Mouse (Mus musculus) megakaryocyte-erythroid progenitor cell, adult 5-6 weeks (primary cell): ENCODE data around the gene Lmnb2. TPM values are rescaled to one million over a fixed set of nuclear protein-coding genes. Genes with fewer than 3 reads are reported as not detected.
A peak's percentile ranks its signal among the peaks of the same experiment; 100 is the strongest.

ENCODE experiments used
- ATAC-seq: replicated peaks from 2 replicates; pipeline ENCODE4 v1.8.0; 2016; ENCODE audit warnings: mild to moderate bottlenecking, inconsistent platforms; ENCODE audit not compliant: severe bottlenecking, poor library complexity, low FRiP score, low TSS enrichment
- total RNA-seq, 2 experiments: library from RNA; stranded (forward) in 1 of 2; stranded (reverse) in 1 of 2; fragments of 200-1000, 215-1000 nt in 1 of 2; fragments of >200 nt in 1 of 2; fragmentation: Nextera tagmentation in 1 of 2; gene quantifications; 2 replicates each; pipeline ENCODE4 v1.2.3; 2014 to 2017

Lmnb2 gene
- total RNA-seq, 2 experiments from 2014 or later: 24.0 to 24.4 TPM

- no peak for ATAC-seq
Measured at GRCm38 (mm10) chr10:80870993-80871392, 47.1 kb downstream of the Lmnb2 start.

DNA sequence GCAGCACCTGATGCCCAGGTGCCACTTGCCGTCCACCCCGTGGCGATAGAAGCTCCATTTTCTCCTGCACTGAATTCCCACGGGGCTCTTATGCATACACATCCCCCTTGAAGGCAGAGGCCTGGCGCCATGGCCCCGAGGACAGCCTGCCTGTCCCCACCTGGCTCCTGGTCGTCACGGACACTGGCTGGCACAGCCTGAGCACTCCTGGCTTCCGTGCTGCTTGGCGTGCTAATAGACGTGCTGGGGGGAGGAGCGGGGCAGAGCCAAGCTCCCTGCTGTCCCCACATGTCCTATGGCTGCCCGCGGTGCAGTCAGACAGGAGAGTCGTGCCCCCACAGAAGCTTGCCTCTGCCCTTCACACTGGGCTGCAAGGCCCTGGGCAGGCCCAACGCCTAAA is 53.6 kb downstream of the Lmnb2 start:
- no peak for ATAC-seq

DNA sequence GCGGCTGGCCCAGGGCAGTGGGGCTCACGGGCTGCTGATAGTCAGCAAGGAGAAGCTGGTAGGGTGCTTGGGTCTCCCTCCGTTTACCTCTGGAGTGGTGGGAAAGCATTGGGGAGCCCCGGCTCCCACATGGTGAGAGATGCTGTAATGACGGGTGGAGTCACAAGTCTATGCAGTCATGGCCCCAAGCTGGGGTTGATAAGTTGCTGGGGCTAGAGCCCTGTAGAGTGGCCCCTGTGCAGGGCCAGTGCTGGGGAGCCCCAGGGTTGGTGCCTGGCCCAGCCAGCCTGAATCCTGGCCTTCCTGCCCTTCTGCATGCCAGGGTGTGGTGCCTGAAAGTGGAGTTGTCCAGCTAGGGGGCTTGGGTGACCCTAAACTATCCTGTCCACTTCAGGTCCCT is 55.7 kb downstream of the Lmnb2 start:
- no peak for ATAC-seq

GRCm38 (mm10) chr10:80858350-80858935 is 59.6 kb downstream of the Lmnb2 start:
- ATAC-seq: peak; percentile 69

- peak; percentile 31 for ATAC-seq
Measured at GRCm38 (mm10) chr10:80857848-80858247, 60.2 kb downstream of the Lmnb2 start.

- no peak for ATAC-seq
Measured at GRCm38 (mm10) chr10:80857386-80857785, 60.7 kb downstream of the Lmnb2 start.

DNA sequence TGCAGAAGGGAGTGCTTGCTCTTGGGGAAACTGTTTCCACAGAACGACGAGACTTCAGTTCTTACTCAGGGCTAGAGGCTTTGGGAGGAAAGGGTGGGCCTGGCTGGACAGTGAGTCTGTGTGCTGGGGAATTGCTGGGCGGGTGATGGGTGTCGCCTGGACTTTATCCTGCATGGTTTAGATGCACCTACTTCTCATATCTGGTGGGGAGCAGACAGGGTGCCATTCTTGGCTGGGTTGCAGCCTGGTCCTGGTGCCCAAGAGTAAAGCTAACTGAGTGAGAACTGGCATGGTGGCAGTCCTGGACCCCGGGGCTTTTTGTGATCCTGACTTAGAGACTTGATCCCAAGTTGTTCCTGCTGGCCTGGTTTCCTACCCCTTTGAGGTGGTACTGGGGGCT is 61.1 kb downstream of the Lmnb2 start:
- ATAC-seq: no peak

DNA sequence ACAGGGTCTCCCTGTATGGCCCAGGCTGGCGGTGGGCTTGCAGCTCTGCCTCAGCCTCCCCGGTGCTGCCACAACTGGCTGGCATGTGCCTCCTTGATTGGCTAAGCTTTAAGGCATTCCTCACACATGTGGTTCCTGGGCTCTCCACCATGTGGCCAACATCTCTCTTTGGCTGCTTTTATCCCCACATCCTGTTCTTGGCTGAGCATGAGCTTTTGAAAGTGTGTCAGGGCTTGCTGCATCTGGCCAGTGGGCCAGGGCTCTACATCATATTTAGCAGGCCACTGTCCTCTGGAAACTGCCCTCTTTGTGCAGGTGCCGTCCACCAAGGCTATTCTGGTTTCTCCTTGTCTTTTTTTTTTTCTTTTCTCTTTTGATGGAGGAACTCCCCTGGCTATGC is 61.8 kb downstream of the Lmnb2 start:
- peak; percentile 33 for ATAC-seq

DNA sequence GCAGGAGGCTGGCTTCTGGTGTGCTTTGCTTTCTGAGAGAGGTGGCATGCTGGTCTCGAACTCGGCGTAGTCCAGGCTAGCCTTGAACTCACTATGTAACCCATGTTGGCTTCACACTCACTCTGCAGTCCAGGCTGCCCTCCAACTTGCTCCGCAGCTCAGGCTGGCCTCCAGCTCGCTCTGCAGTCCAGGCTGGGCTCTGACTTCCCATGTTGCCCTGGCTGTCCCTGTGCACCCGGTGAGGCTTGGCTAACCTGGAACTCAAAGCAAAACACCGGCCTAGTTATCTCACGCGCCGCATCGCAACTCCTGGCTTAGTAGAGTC is 62.3 kb downstream of the Lmnb2 start:
- ATAC-seq: no peak

- ATAC-seq: peak; percentile 35; the same call in 1 of the 2 replicates
Measured at GRCm38 (mm10) chr10:80854913-80855748, 62.9 kb downstream of the Lmnb2 start, which contains the start of the genes Lsm7 and Sppl2b. Gene Lsm7, minus strand, starts transcription at chr10:80855209. Gene Sppl2b, plus strand, starts transcription at chr10:80855275.

Other genes with a start within 250 kb of the Lmnb2 start
- gene Mknk2, start 240.1 kb downstream of the Lmnb2 start, total RNA-seq (2014; fragmentation: Nextera tagmentation): 149 and 158 TPM in 2 replicates
- gene Mknk2, start 240.1 kb downstream of the Lmnb2 start, total RNA-seq (2017): 78.4 and 117 TPM in 2 replicates
- 22.8 and 29.1 TPM in 2 replicates for gene Mob3a, start 216.3 kb downstream of the Lmnb2 start, total RNA-seq (2014; fragmentation: Nextera tagmentation)
- 30.5 and 38.6 TPM in 2 replicates for gene Mob3a, start 216.3 kb downstream of the Lmnb2 start, total RNA-seq (2017)
- gene Izumo4, start 216.1 kb downstream of the Lmnb2 start, total RNA-seq (2014; fragmentation: Nextera tagmentation): 22.8 and 26.4 TPM in 2 replicates
- gene Izumo4, start 216.1 kb downstream of the Lmnb2 start, total RNA-seq (2017): 3.0 and 4.5 TPM in 2 replicates
- gene Ap3d1, start 176.0 kb downstream of the Lmnb2 start, total RNA-seq (2014; fragmentation: Nextera tagmentation): 54.1 and 79.5 TPM in 2 replicates
- gene Ap3d1, start 176.0 kb downstream of the Lmnb2 start, total RNA-seq (2017): 36.6 and 37.8 TPM in 2 replicates
- gene Dot1l, start 163.0 kb downstream of the Lmnb2 start, total RNA-seq (2014; fragmentation: Nextera tagmentation): 67.0 and 83.2 TPM in 2 replicates
- 9.9 and 14.0 TPM in 2 replicates for gene Dot1l, start 163.0 kb downstream of the Lmnb2 start, total RNA-seq (2017)
- gene Sf3a2, start 120.0 kb downstream of the Lmnb2 start, total RNA-seq (2014; fragmentation: Nextera tagmentation): 97.7 and 118 TPM in 2 replicates
- gene Sf3a2, start 120.0 kb downstream of the Lmnb2 start, total RNA-seq (2017): 24.1 and 27.1 TPM in 2 replicates
- 114 and 155 TPM in 2 replicates for gene Plekhj1, start 119.6 kb downstream of the Lmnb2 start, total RNA-seq (2014; fragmentation: Nextera tagmentation)
- 41.1 and 51.5 TPM in 2 replicates for gene Plekhj1, start 119.6 kb downstream of the Lmnb2 start, total RNA-seq (2017)
- gene Amh, start 113.0 kb downstream of the Lmnb2 start, total RNA-seq (2014; fragmentation: Nextera tagmentation): 0.59 TPM in 1 of 2 replicates, not detected in the other
- not detected in 2 replicates for gene Amh, start 113.0 kb downstream of the Lmnb2 start, total RNA-seq (2017)
- not detected in 2 replicates for gene Jsrp1, start 104.7 kb downstream of the Lmnb2 start, total RNA-seq (2014; fragmentation: Nextera tagmentation)
- gene Jsrp1, start 104.7 kb downstream of the Lmnb2 start, total RNA-seq (2017): not detected in 2 replicates
- 1,436 and 1,526 TPM in 2 replicates for gene Oaz1, start 91.6 kb downstream of the Lmnb2 start, total RNA-seq (2014; fragmentation: Nextera tagmentation)
- gene Oaz1, start 91.6 kb downstream of the Lmnb2 start, total RNA-seq (2017): 220 and 353 TPM in 2 replicates
- 1.6 TPM in 1 of 2 replicates, not detected in the other for gene Lingo3, start 74.2 kb downstream of the Lmnb2 start, total RNA-seq (2014; fragmentation: Nextera tagmentation)
- not detected in 2 replicates for gene Lingo3, start 74.2 kb downstream of the Lmnb2 start, total RNA-seq (2017)
- 291 and 326 TPM in 2 replicates for gene Lsm7, start 63.0 kb downstream of the Lmnb2 start, total RNA-seq (2014; fragmentation: Nextera tagmentation)
- gene Lsm7, start 63.0 kb downstream of the Lmnb2 start, total RNA-seq (2017): 401 and 445 TPM in 2 replicates
- 116 and 117 TPM in 2 replicates for gene Sppl2b, start 63.0 kb downstream of the Lmnb2 start, total RNA-seq (2014; fragmentation: Nextera tagmentation)
- gene Sppl2b, start 63.0 kb downstream of the Lmnb2 start, total RNA-seq (2017): 45.6 and 65.4 TPM in 2 replicates
- 0.22 TPM in 1 of 2 replicates, not detected in the other for gene Tmprss9, start 46.4 kb downstream of the Lmnb2 start, total RNA-seq (2014; fragmentation: Nextera tagmentation)
- not detected in 2 replicates for gene Tmprss9, start 46.4 kb downstream of the Lmnb2 start, total RNA-seq (2017)
- gene Timm13, start 17.3 kb downstream of the Lmnb2 start, total RNA-seq (2014; fragmentation: Nextera tagmentation): 206 and 233 TPM in 2 replicates
- 27.7 and 49.2 TPM in 2 replicates for gene Timm13, start 17.3 kb downstream of the Lmnb2 start, total RNA-seq (2017)
- gene Gadd45b, start 11.8 kb upstream of the Lmnb2 start, total RNA-seq (2014; fragmentation: Nextera tagmentation): not detected in 2 replicates
- gene Gadd45b, start 11.8 kb upstream of the Lmnb2 start, total RNA-seq (2017): 7.5 and 8.7 TPM in 2 replicates
- 1.5 and 3.6 TPM in 2 replicates for gene Gng7, start 96.7 kb upstream of the Lmnb2 start, total RNA-seq (2014; fragmentation: Nextera tagmentation)
- 0.14 and 0.46 TPM in 2 replicates for gene Gng7, start 96.7 kb upstream of the Lmnb2 start, total RNA-seq (2017)
- gene Diras1, start 107.4 kb upstream of the Lmnb2 start, total RNA-seq (2014; fragmentation: Nextera tagmentation): not detected in 2 replicates
- not detected in 2 replicates for gene Diras1, start 107.4 kb upstream of the Lmnb2 start, total RNA-seq (2017)
- gene Slc39a3, start 119.2 kb upstream of the Lmnb2 start, total RNA-seq (2014; fragmentation: Nextera tagmentation): 7.0 TPM in 2 replicates
- gene Slc39a3, start 119.2 kb upstream of the Lmnb2 start, total RNA-seq (2017): 3.4 and 7.2 TPM in 2 replicates
- 59.4 and 61.4 TPM in 2 replicates for gene Sgta, start 141.9 kb upstream of the Lmnb2 start, total RNA-seq (2014; fragmentation: Nextera tagmentation)
- gene Sgta, start 141.9 kb upstream of the Lmnb2 start, total RNA-seq (2017): 34.2 and 41.6 TPM in 2 replicates
- gene Thop1, start 151.8 kb upstream of the Lmnb2 start, total RNA-seq (2014; fragmentation: Nextera tagmentation): 40.7 and 52.0 TPM in 2 replicates
- 46.0 and 58.3 TPM in 2 replicates for gene Thop1, start 151.8 kb upstream of the Lmnb2 start, total RNA-seq (2017)
- gene Creb3l3, start 180.6 kb upstream of the Lmnb2 start, total RNA-seq (2014; fragmentation: Nextera tagmentation): not detected in 2 replicates
- not detected in 2 replicates for gene Creb3l3, start 180.6 kb upstream of the Lmnb2 start, total RNA-seq (2017)
- 111 and 122 TPM in 2 replicates for gene Map2k2, start 187.7 kb upstream of the Lmnb2 start, total RNA-seq (2014; fragmentation: Nextera tagmentation)
- gene Map2k2, start 187.7 kb upstream of the Lmnb2 start, total RNA-seq (2017): 38.7 and 50.2 TPM in 2 replicates
- 33.4 and 34.4 TPM in 2 replicates for gene Zbtb7a, start 217.0 kb upstream of the Lmnb2 start, total RNA-seq (2014; fragmentation: Nextera tagmentation)
- gene Zbtb7a, start 217.0 kb upstream of the Lmnb2 start, total RNA-seq (2017): 8.5 and 15.9 TPM in 2 replicates
- gene Pias4, start 249.7 kb upstream of the Lmnb2 start, total RNA-seq (2014; fragmentation: Nextera tagmentation): 14.8 and 15.2 TPM in 2 replicates
- gene Pias4, start 249.7 kb upstream of the Lmnb2 start, total RNA-seq (2017): 5.4 and 20.8 TPM in 2 replicates